In the genomic region with DNA sequence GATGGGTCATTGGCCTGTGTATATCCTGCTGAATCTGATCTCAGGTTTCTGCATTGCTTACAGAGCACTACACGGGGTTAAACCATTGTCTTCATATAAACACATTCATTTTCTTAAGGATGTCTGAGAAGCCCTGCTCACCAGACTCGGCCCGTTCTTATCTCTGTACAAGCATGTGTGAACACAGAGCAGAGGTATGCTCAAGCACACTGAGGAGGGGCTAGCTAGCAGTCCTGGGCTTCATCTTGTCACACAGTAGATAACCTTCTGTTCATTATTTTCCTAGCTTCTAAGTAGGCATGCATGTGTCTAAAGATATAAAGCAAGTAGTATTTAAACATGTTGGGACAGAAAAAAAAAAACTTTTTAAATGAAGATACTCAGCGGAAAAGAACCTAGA, we compare ENCODE assay signal across 24 mouse cellular contexts. TPM values are rescaled to one million over a fixed set of nuclear protein-coding genes. Genes with fewer than 3 reads are reported as not detected.
A peak's percentile ranks its signal among the peaks of the same experiment; 100 is the strongest.
DNase-seq lines count a peak whose midpoint lies in the region; ATAC-seq lines count a peak whose summit lies in the region.
"Had no signal": no experiment of that assay in that cellular context is flagged by ENCODE, and none has a peak within 500 bp of the region (broad histone marks: within the 10 kb centered on the region; RNA-seq: fewer than 3 reads in every experiment).

No protein-coding gene starts in this region.

- H3K4me1 ChIP-seq in liver, embryonic 11.5 days (replicated peaks; ENCODE audit: control insufficient read depth, insufficient read depth, low read length) = no peaks in the 10 kb centered on the region; the same call in 1 of the 2 replicates
- H3K4me1 ChIP-seq in liver, embryonic 15.5 days (replicated peaks) = 0 out of 2 replicates have a peak, but pooled peaks cover 3% of the 10 kb centered on the region
- H3K4me1 ChIP-seq in midbrain, embryonic 16.5 days (ENCODE audit: control insufficient read depth, insufficient read depth, low read length) = peaks cover 16% of the 10 kb centered on the region; the same call in 1 of the 2 replicates

- H3K36me3 ChIP-seq in liver, embryonic 11.5 days (ENCODE audit: control insufficient read depth, insufficient read depth, low read length) = no peaks in the 10 kb centered on the region
- no peaks in the 10 kb centered on the region for H3K36me3 ChIP-seq in liver, embryonic 15.5 days (replicated peaks)
- H3K36me3 ChIP-seq in midbrain, embryonic 16.5 days (ENCODE audit: control insufficient read depth, insufficient read depth, low read length) = no peaks in the 10 kb centered on the region
- H3K36me3 ChIP-seq: embryonic facial prominence, embryonic 15.5 days; G1E; heart, embryonic 12.5 days; limb, embryonic 15.5 days; neural tube, embryonic 12.5 days had no signal

- 28% methylated on average over 4 of the region's 4 CpGs for WGBS in liver, embryonic 11.5 days
- WGBS in liver, embryonic 15.5 days (ENCODE audit: insufficient replicate concordance) = 22% methylated on average over 4 of the region's 4 CpGs
- WGBS in midbrain, embryonic 16.5 days = 49% methylated on average over 4 of the region's 4 CpGs

- H3K27me3 ChIP-seq in liver, embryonic 11.5 days (replicated peaks; ENCODE audit: control insufficient read depth, insufficient read depth, low read length) = peaks cover 71% of the 10 kb centered on the region
- peaks cover 74% of the 10 kb centered on the region for H3K27me3 ChIP-seq in liver, embryonic 15.5 days
- peaks cover 19% of the 10 kb centered on the region for H3K27me3 ChIP-seq in midbrain, embryonic 16.5 days (ENCODE audit: control insufficient read depth, insufficient read depth, low read depth, low read length)

- ATAC-seq in liver, embryonic 11.5 days (replicated peaks; ENCODE audit: low FRiP score) = peak; percentile 90
- 0 out of 2 replicates have a peak, but pooled peaks have one; percentile 34 for ATAC-seq in liver, embryonic 15.5 days (ENCODE audit: insufficient read depth)
- no peak for ATAC-seq in midbrain, embryonic 16.5 days
- ATAC-seq: CD4-positive, CD25-positive, alpha-beta regulatory T cell, adult 4 months had no signal

- H3K27ac ChIP-seq in liver, embryonic 11.5 days (ENCODE audit: low read depth, low read length) = no peak overlapping the region
- no peak overlapping the region for H3K27ac ChIP-seq in liver, embryonic 15.5 days (replicated peaks)
- no peak overlapping the region for H3K27ac ChIP-seq in midbrain, embryonic 16.5 days (ENCODE audit: low read length)
- H3K27ac ChIP-seq: embryonic facial prominence, embryonic 15.5 days; gastrocnemius, adult 2 months; limb, embryonic 15.5 days; macrophage; neural tube, embryonic 12.5 days had no signal

- no peak overlapping the region for H3K4me3 ChIP-seq in liver, embryonic 11.5 days (ENCODE audit: low read depth, low read length)
- H3K4me3 ChIP-seq in liver, embryonic 15.5 days (replicated peaks) = no peak overlapping the region
- no peak overlapping the region for H3K4me3 ChIP-seq in midbrain, embryonic 16.5 days (ENCODE audit: low read depth, low read length)
- H3K4me3 ChIP-seq: embryonic facial prominence, embryonic 15.5 days; gastrocnemius, adult 2 months; heart, embryonic 12.5 days; limb, embryonic 15.5 days; neural tube, embryonic 12.5 days had no signal

- no peaks in the 10 kb centered on the region for H3K9me3 ChIP-seq in liver, embryonic 11.5 days (ENCODE audit: control insufficient read depth, low read length)
- H3K9me3 ChIP-seq in liver, embryonic 15.5 days (replicated peaks) = no peaks in the 10 kb centered on the region
- H3K9me3 ChIP-seq in midbrain, embryonic 16.5 days (replicated peaks; ENCODE audit: control insufficient read depth, low read length, poor library complexity, severe bottlenecking) = no peaks in the 10 kb centered on the region
- H3K9me3 ChIP-seq: embryonic facial prominence, embryonic 15.5 days; G1E; heart, embryonic 12.5 days; limb, embryonic 15.5 days; neural tube, embryonic 12.5 days had no signal

- H3K4me2 ChIP-seq in liver, embryonic 11.5 days = no peak overlapping the region
- H3K4me2 ChIP-seq in liver, embryonic 15.5 days = no peak overlapping the region
- peak overlapping the region; percentile 5; the same call in 1 of the 2 replicates for H3K4me2 ChIP-seq in midbrain, embryonic 16.5 days (ENCODE audit: low read length)
- H3K4me2 ChIP-seq: embryonic facial prominence, embryonic 15.5 days; heart, embryonic 12.5 days; limb, embryonic 15.5 days; neural tube, embryonic 12.5 days had no signal

- DNase-seq in cerebellum, postnatal 25 days = peak; percentile 11 to 14
- DNase-seq in cerebellum, postnatal 4 days (ENCODE audit: low spot score in 2 of 2) = no peak
- no peak for DNase-seq in liver, embryonic 11.5 days (ENCODE audit: low spot score)
- DNase-seq in liver = no peak
- no peak for DNase-seq in spleen, postnatal 10 days (ENCODE audit: low spot score in 2 of 2)
- DNase-seq in spleen, postnatal 14 days (ENCODE audit: low spot score in 2 of 2) = no peak
- DNase-seq: adrenal gland, postnatal 14 days; gastrocnemius, adult 2 months; heart, postnatal 14 days; kidney, adult 11 months; right cerebral cortex, adult 18-20 months; thymus, postnatal 36 days had no signal

- no peak overlapping the region for H3K9ac ChIP-seq in liver, embryonic 11.5 days (ENCODE audit: low read depth, low read length)
- no peak overlapping the region for H3K9ac ChIP-seq in liver, embryonic 15.5 days
- no peak overlapping the region for H3K9ac ChIP-seq in midbrain, embryonic 16.5 days (ENCODE audit: low read depth, low read length)
- H3K9ac ChIP-seq: embryonic facial prominence, embryonic 15.5 days; heart, embryonic 12.5 days; limb, embryonic 15.5 days; neural tube, embryonic 12.5 days had no signal

RNA-seq across cellular contexts. Expression of gene Cnpy1, which starts 39.2 kb away (rescaled TPM):
- 0.13 and 0.16 TPM in 2 replicates for polyA plus RNA-seq in liver, embryonic 11.5 days (2014; fragmentation: Nextera tagmentation; extraction: Ambion mirVana)
- 0.07 TPM in 1 of 2 replicates, not detected in the other for polyA plus RNA-seq in liver, embryonic 15.5 days (2015; fragmentation: Nextera tagmentation; extraction: Ambion mirVana)
- 34.3 and 34.5 TPM in 2 replicates for polyA plus RNA-seq in midbrain, embryonic 16.5 days (2015; fragmentation: Nextera tagmentation; extraction: Ambion mirVana)
- polyA plus RNA-seq: CD4-positive, CD25-positive, alpha-beta regulatory T cell, adult 4 months; G1E; limb, embryonic 15.5 days; macrophage had no signal

RNA-seq across cellular contexts. Expression of gene En2, which starts 41.0 kb away (rescaled TPM):
- polyA plus RNA-seq in liver, embryonic 11.5 days (2014; fragmentation: Nextera tagmentation; extraction: Ambion mirVana) = not detected in 2 replicates
- polyA plus RNA-seq in liver, embryonic 15.5 days (2015; fragmentation: Nextera tagmentation; extraction: Ambion mirVana) = not detected in 2 replicates
- polyA plus RNA-seq in midbrain, embryonic 16.5 days (2015; fragmentation: Nextera tagmentation; extraction: Ambion mirVana) = 0.55 and 0.72 TPM in 2 replicates
- polyA plus RNA-seq: CD4-positive, CD25-positive, alpha-beta regulatory T cell, adult 4 months; embryonic facial prominence, embryonic 15.5 days; G1E; gonadal fat pad, adult 2 months; heart, embryonic 12.5 days; limb, embryonic 15.5 days; lung, embryonic 16.5 days; macrophage; small intestine, adult 2 months had no signal

Comparison
In these comparisons a context has a peak if more than half of its experiments do, and no peak if none do; other contexts are left out.
1. DNase-seq: peak in cerebellum, postnatal 25 days (2 of 2); none in cerebellum, postnatal 4 days (0 of 2), liver, embryonic 11.5 days (single experiment), liver (single experiment), spleen, postnatal 10 days (0 of 2) and spleen, postnatal 14 days (0 of 2).
2. RNA of gene Cnpy1, which starts 39.2 kb away (polyA plus RNA-seq): 34.3 to 34.5 TPM in midbrain, embryonic 16.5 days; 0.13 to 0.16 TPM in liver, embryonic 11.5 days and 0.07 TPM in liver, embryonic 15.5 days; every median in the first group is over 10 times any median in the second.